Mouse (Mus musculus) cerebellum, postnatal 10 days (tissue): Measurements from ENCODE around the gene Hoxb5.

Experiments
- DNase-seq, 2 experiments: peaks; one replicate each; pipeline ENCODE4 v3.0.0; 2021; ENCODE audit warnings: mixed read lengths in 2 of 2

Hoxb5 gene

GRCm38 (mm10) chr11:96304381-96305195 is 1.5 kb downstream of the Hoxb5 start:
- no peak for DNase-seq

GRCm38 (mm10) chr11:96305505-96306182 is 2.5 kb downstream of the Hoxb5 start:
- no peak for DNase-seq

- no peak for DNase-seq
Observed at GRCm38 (mm10) chr11:96306183-96306907, 3.2 kb downstream of the Hoxb5 start.

GRCm38 (mm10) chr11:96306908-96307269 is 3.8 kb downstream of the Hoxb5 start:
- no peak for DNase-seq

GRCm38 (mm10) chr11:96308763-96309162 is 5.6 kb downstream of the Hoxb5 start:
- DNase-seq: no peak

GRCm38 (mm10) chr11:96309288-96309687 is 6.2 kb downstream of the Hoxb5 start:
- no peak for DNase-seq

- no peak for DNase-seq
Observed at GRCm38 (mm10) chr11:96310183-96310938, 7.2 kb downstream of the Hoxb5 start.

- no peak for DNase-seq
Observed at GRCm38 (mm10) chr11:96311097-96311496, 8.0 kb downstream of the Hoxb5 start.

GRCm38 (mm10) chr11:96311520-96312417 is 8.6 kb downstream of the Hoxb5 start:
- DNase-seq: peak; percentile 69 to 72

GRCm38 (mm10) chr11:96313134-96313533 is 10.0 kb downstream of the Hoxb5 start:
- no peak for DNase-seq

- DNase-seq: no peak
Observed at GRCm38 (mm10) chr11:96313806-96314428, 10.8 kb downstream of the Hoxb5 start.

- no peak for DNase-seq
Observed at GRCm38 (mm10) chr11:96314671-96315343, 11.7 kb downstream of the Hoxb5 start.

- no peak for DNase-seq
Observed at GRCm38 (mm10) chr11:96315344-96315681, 12.2 kb downstream of the Hoxb5 start.

- DNase-seq: peak in 1 of 2 experiments; percentile 57
Observed at GRCm38 (mm10) chr11:96316696-96317607, 13.8 kb downstream of the Hoxb5 start.

- DNase-seq: peak in 1 of 2 experiments; percentile 42
Observed at GRCm38 (mm10) chr11:96317608-96318367, 14.7 kb downstream of the Hoxb5 start, which contains the start of gene Hoxb4. TSS of gene Hoxb4 (plus strand) at chr11:96318267.

- DNase-seq: peak in 1 of 2 experiments; percentile 36
Observed at GRCm38 (mm10) chr11:96318368-96319070, 15.4 kb downstream of the Hoxb5 start.

GRCm38 (mm10) chr11:96319071-96319902 is 16.2 kb downstream of the Hoxb5 start:
- no peak for DNase-seq
